Mouse (Mus musculus) heart, embryonic 13.5 days (tissue): ENCODE results near the gene Pon2. TPM values are rescaled to one million over a fixed set of nuclear protein-coding genes. Genes with fewer than 3 reads are reported as not detected.

Experiments used
- ATAC-seq: fragments of 200-750 bp; cut with Nextera tagmentation; 2 replicates; pipeline ENCODE4 v1.8.0; 2017; ENCODE audit warnings: moderate TSS enrichment; ENCODE audit not compliant: insufficient number of reproducible peaks, low FRiP score, low TSS enrichment; ENCODE audit errors: extremely low read depth
- H3K27ac ChIP-seq: fragments of 300-500 bp; sonication (generic); replicated peaks from 2 replicates; pipeline ENCODE4 v1.5.1; 2015; ENCODE audit warnings: moderate library complexity, mild to moderate bottlenecking, inconsistent platforms
- H3K27me3 ChIP-seq: fragments of 300-500 bp; sonication (generic); replicated peaks from 2 replicates; pipeline ENCODE4 v1.6.1; 2015; ENCODE audit warnings: mild to moderate bottlenecking, inconsistent platforms
- H3K36me3 ChIP-seq: fragments of 300-500 bp; sonication (generic); 2 replicates; pipeline ENCODE4 v1.6.1; 2015; ENCODE audit warnings: mild to moderate bottlenecking, inconsistent platforms
- H3K4me1 ChIP-seq: fragments of 300-500 bp; sonication (generic); 2 replicates; pipeline ENCODE4 v1.6.1; 2015; ENCODE audit warnings: inconsistent platforms
- H3K4me2 ChIP-seq: fragments of 300-500 bp; sonication (generic); 2 replicates; pipeline ENCODE4 v1.6.1; 2015; ENCODE audit warnings: inconsistent platforms, mild to moderate bottlenecking, moderate library complexity
- H3K4me3 ChIP-seq: fragments of 300-500 bp; sonication (generic); 2 replicates; pipeline ENCODE4 v1.5.1; 2015; ENCODE audit warnings: moderate library complexity, mild to moderate bottlenecking, inconsistent platforms
- H3K9ac ChIP-seq: fragments of 300-500 bp; sonication (generic); 2 replicates; pipeline ENCODE4 v1.6.1; 2015; ENCODE audit warnings: inconsistent platforms, mild to moderate bottlenecking, moderate library complexity
- H3K9me3 ChIP-seq: fragments of 300-500 bp; sonication (generic); 2 replicates; pipeline ENCODE4 v1.6.1; 2016; ENCODE audit warnings: inconsistent platforms
- WGBS: fragments of 180-500 bp; shearing (Covaris S2); methylation state at CpG from one replicate; pipeline ENCODE4 v1.1.7; 2015; ENCODE audit warnings: mixed read lengths; 5-methylcytosine and 5-hydroxymethylcytosine counted together
- polyA plus RNA-seq: library from polyadenylated mRNA; unstranded; fragments of >200 nt; fragmentation: Nextera tagmentation; extraction: Ambion mirVana; gene quantifications from 2 replicates; pipeline ENCODE4 v1.2.1, GENCODE M21; 2015

Gene Pon2
- polyA plus RNA-seq, 1 experiment from 2014 or later = 37.2 TPM

DNA sequence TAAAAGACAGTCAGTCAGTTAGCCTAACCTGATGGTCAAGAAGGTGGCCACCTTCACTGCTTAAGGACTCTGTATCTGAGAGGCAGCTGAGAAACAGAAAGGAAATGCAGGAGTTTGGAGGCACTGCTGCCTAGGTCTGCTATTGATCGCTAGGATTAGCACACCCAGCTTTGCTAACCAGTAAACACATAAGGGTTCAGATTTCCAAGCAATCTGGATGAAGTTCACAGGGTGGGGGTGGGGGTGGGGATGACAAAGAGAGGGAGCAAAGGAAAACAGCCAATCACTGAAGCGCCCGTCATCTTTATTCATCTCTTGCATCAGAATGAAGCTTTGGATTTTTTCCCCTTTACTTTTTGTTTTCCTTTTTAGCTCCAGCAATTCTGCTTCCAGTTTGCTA, 76.2 kb downstream of the Pon2 start:
- no peaks in the 10 kb centered on the region for H3K27me3 ChIP-seq
- ATAC-seq = no peak
- H3K9ac ChIP-seq = no peak overlapping the region
- H3K4me3 ChIP-seq = no peak overlapping the region
- H3K4me2 ChIP-seq = no peak overlapping the region
- peaks cover 17% of the 10 kb centered on the region for H3K36me3 ChIP-seq
- 74% methylated on average over 3 of the region's 3 CpGs for WGBS
- H3K4me1 ChIP-seq = no peaks in the 10 kb centered on the region
- no peak overlapping the region for H3K27ac ChIP-seq
- no peaks in the 10 kb centered on the region for H3K9me3 ChIP-seq

DNA sequence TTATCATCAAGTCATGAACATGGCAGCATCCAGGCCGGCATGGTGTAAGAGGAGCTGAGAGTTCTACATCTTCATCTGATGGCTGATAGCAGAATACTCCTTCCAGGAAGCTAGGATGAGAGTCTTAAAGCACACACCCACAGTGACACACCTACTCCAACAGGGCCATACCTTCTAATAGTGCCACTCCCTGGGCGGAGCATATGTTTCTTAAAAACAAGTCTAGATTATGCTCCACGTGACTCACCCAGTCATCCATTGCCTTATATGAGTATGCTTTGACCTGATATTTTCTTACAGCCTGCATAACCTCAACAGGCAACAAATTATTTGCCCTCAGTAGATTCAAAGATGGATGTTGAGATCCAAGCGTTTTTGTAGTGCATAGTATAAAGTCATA, 80.1 kb downstream of the Pon2 start:
- H3K9me3 ChIP-seq = no peaks in the 10 kb centered on the region
- peaks cover 20% of the 10 kb centered on the region for H3K36me3 ChIP-seq
- no peak overlapping the region for H3K4me2 ChIP-seq
- H3K4me1 ChIP-seq = no peaks in the 10 kb centered on the region
- WGBS = 88% methylated on average over 4 of the region's 4 CpGs
- no peak overlapping the region for H3K9ac ChIP-seq
- H3K27me3 ChIP-seq = no peaks in the 10 kb centered on the region
- no peak overlapping the region for H3K4me3 ChIP-seq
- H3K27ac ChIP-seq = no peak overlapping the region
- ATAC-seq = no peak

Other genes with a start within 250 kb of the Pon2 start
- gene Pon1, start 104.5 kb downstream of the Pon2 start, polyA plus RNA-seq = 0.31 TPM in 1 of 2 replicates, not detected in the other
- 36.5 and 41.3 TPM in 2 replicates for gene Pon3, start 42.2 kb downstream of the Pon2 start, polyA plus RNA-seq
- 31.4 and 34.1 TPM in 2 replicates for gene Asb4, start 84.9 kb upstream of the Pon2 start, polyA plus RNA-seq
- 20.4 and 22.4 TPM in 2 replicates for gene Pdk4, start 197.9 kb upstream of the Pon2 start, polyA plus RNA-seq